In the genomic region with DNA sequence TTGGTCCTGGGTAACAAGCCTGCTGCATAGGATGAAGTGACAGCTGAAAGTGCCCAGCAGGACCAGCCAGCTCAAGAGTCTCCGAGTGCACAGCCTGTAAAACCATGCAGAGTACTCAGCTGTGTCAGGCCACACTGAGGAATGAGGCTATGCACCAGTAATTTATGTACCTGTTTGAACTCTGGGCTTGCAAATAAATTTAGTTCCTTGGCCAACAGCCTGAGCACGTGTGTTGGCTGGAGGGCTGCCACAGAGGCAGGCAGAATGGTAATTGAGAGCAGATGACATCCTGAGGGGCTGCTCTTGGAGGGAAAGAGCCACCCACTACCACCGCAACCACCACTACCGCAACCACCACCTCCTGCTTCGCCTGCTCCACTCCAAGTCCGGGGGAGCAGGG, we compare ENCODE assay signal across 8 mouse cellular contexts.
DNase-seq lines count a peak whose midpoint lies in the region; ATAC-seq lines count a peak whose summit lies in the region.

No protein-coding gene starts in this region.

- no peaks in the 10 kb centered on the region for H3K9me3 ChIP-seq in forebrain, embryonic 14.5 days (replicated peaks; ENCODE audit: control insufficient read depth, low read length)
- no peaks in the 10 kb centered on the region for H3K9me3 ChIP-seq in forebrain, embryonic 12.5 days
- H3K9me3 ChIP-seq in heart, embryonic 14.5 days (ENCODE audit: control insufficient read depth, low read length) = no peaks in the 10 kb centered on the region
- no peaks in the 10 kb centered on the region for H3K9me3 ChIP-seq in limb, embryonic 13.5 days

- H3K4me2 ChIP-seq in forebrain, embryonic 14.5 days (ENCODE audit: low read length) = no peak overlapping the region
- no peak overlapping the region for H3K4me2 ChIP-seq in forebrain, embryonic 12.5 days
- H3K4me2 ChIP-seq in heart, embryonic 14.5 days (ENCODE audit: low read length) = peak overlapping the region; percentile 12; the same call in 1 of the 2 replicates
- H3K4me2 ChIP-seq in limb, embryonic 13.5 days (replicated peaks) = peak overlapping the region; percentile 9; the same call in 1 of the 2 replicates

- no peak overlapping the region for H3K27ac ChIP-seq in forebrain, embryonic 14.5 days (ENCODE audit: low read depth, low read length)
- H3K27ac ChIP-seq in forebrain, embryonic 12.5 days = no peak overlapping the region
- H3K27ac ChIP-seq in heart, embryonic 14.5 days (replicated peaks in 1 of 2; ENCODE audit: control insufficient read depth in 1 of 2, insufficient read depth in 1 of 2, low read depth in 2 of 2, low read length in 2 of 2) = peak overlapping the region; percentile 26 to 67; a peak in 2 of 4 replicates
- no peak overlapping the region for H3K27ac ChIP-seq in limb, embryonic 13.5 days

- peak; percentile 37; the same call in 1 of the 2 replicates for ATAC-seq in forebrain, embryonic 14.5 days
- no peak for ATAC-seq in forebrain, embryonic 12.5 days (ENCODE audit: low FRiP score)
- peak; percentile 52; the same call in 1 of the 2 replicates for ATAC-seq in heart, embryonic 14.5 days (ENCODE audit: insufficient number of reproducible peaks, insufficient read depth, low FRiP score, low read depth)
- peak; percentile 88 for ATAC-seq in limb, embryonic 13.5 days (ENCODE audit: low FRiP score, low read depth)

- peak; percentile 58 for DNase-seq in forebrain, embryonic 14.5 days (ENCODE audit: low spot score)
- peak; percentile 59 for DNase-seq in adipocyte (ENCODE audit: low spot score)
- DNase-seq in right cerebral cortex, postnatal 36 days (ENCODE audit: low spot score in 2 of 2) = no peak
- DNase-seq in left cerebral cortex, adult 9 months (ENCODE audit: low spot score in 2 of 2) = no peak
- DNase-seq in urinary bladder, adult 2 months (ENCODE audit: low spot score) = no peak

- no peaks in the 10 kb centered on the region for H3K36me3 ChIP-seq in forebrain, embryonic 14.5 days (ENCODE audit: control insufficient read depth, insufficient read depth, low read length)
- no peaks in the 10 kb centered on the region for H3K36me3 ChIP-seq in forebrain, embryonic 12.5 days (replicated peaks)
- H3K36me3 ChIP-seq in heart, embryonic 14.5 days (ENCODE audit: control insufficient read depth, insufficient read depth, low read length) = no peaks in the 10 kb centered on the region
- no peaks in the 10 kb centered on the region for H3K36me3 ChIP-seq in limb, embryonic 13.5 days

- no peaks in the 10 kb centered on the region for H3K27me3 ChIP-seq in forebrain, embryonic 14.5 days (replicated peaks; ENCODE audit: control insufficient read depth, insufficient read depth, low read length)
- peaks cover 14% of the 10 kb centered on the region; the same call in 1 of the 2 replicates for H3K27me3 ChIP-seq in forebrain, embryonic 12.5 days
- peaks cover 32% of the 10 kb centered on the region for H3K27me3 ChIP-seq in heart, embryonic 14.5 days (ENCODE audit: control insufficient read depth, insufficient read depth, low read length)
- H3K27me3 ChIP-seq in limb, embryonic 13.5 days = peaks cover 83% of the 10 kb centered on the region

- no peak overlapping the region for H3K4me3 ChIP-seq in forebrain, embryonic 14.5 days (ENCODE audit: low read depth, low read length)
- H3K4me3 ChIP-seq in forebrain, embryonic 12.5 days (replicated peaks) = no peak overlapping the region
- no peak overlapping the region for H3K4me3 ChIP-seq in heart, embryonic 14.5 days (ENCODE audit: control insufficient read depth in 1 of 2, insufficient read depth in 1 of 2, low read depth in 1 of 2, low read length in 2 of 2)
- H3K4me3 ChIP-seq in limb, embryonic 13.5 days = no peak overlapping the region

- H3K4me1 ChIP-seq in forebrain, embryonic 14.5 days (ENCODE audit: control insufficient read depth, insufficient read depth, low read length) = peaks cover 15% of the 10 kb centered on the region
- peaks cover 11% of the 10 kb centered on the region for H3K4me1 ChIP-seq in forebrain, embryonic 12.5 days
- peaks cover 17 to 37% of the 10 kb centered on the region in 2 experiments for H3K4me1 ChIP-seq in heart, embryonic 14.5 days (ENCODE audit: control insufficient read depth in 2 of 2, insufficient read depth in 2 of 2, low read length in 2 of 2)
- H3K4me1 ChIP-seq in limb, embryonic 13.5 days = peaks cover 38% of the 10 kb centered on the region

- 41% methylated on average over 6 of the region's 6 CpGs for WGBS in forebrain, embryonic 14.5 days
- WGBS in forebrain, embryonic 12.5 days = 56% methylated on average over 6 of the region's 6 CpGs
- WGBS in heart, embryonic 14.5 days = 33% methylated on average over 6 of the region's 6 CpGs
- WGBS in limb, embryonic 13.5 days = 3% methylated on average over 6 of the region's 6 CpGs

- H3K9ac ChIP-seq in forebrain, embryonic 14.5 days (ENCODE audit: low read length) = no peak overlapping the region
- no peak overlapping the region for H3K9ac ChIP-seq in forebrain, embryonic 12.5 days
- no peak overlapping the region; the same call in 1 of the 2 replicates for H3K9ac ChIP-seq in heart, embryonic 14.5 days (ENCODE audit: low read length)
- no peak overlapping the region for H3K9ac ChIP-seq in limb, embryonic 13.5 days

Comparison
In these comparisons a context has a peak if more than half of its experiments do, and no peak if none do; other contexts are left out.
1. DNase-seq: peak in forebrain, embryonic 14.5 days (single experiment) and adipocyte (single experiment); none in right cerebral cortex, postnatal 36 days (0 of 2), left cerebral cortex, adult 9 months (0 of 2) and urinary bladder, adult 2 months (single experiment).
2. H3K27ac ChIP-seq: peak in heart, embryonic 14.5 days (2 of 2); none in forebrain, embryonic 14.5 days (single experiment), forebrain, embryonic 12.5 days (single experiment) and limb, embryonic 13.5 days (single experiment).
3. H3K4me2 ChIP-seq: peak in heart, embryonic 14.5 days (single experiment) and limb, embryonic 13.5 days (single experiment); none in forebrain, embryonic 14.5 days (single experiment) and forebrain, embryonic 12.5 days (single experiment).